In the genomic region with DNA sequence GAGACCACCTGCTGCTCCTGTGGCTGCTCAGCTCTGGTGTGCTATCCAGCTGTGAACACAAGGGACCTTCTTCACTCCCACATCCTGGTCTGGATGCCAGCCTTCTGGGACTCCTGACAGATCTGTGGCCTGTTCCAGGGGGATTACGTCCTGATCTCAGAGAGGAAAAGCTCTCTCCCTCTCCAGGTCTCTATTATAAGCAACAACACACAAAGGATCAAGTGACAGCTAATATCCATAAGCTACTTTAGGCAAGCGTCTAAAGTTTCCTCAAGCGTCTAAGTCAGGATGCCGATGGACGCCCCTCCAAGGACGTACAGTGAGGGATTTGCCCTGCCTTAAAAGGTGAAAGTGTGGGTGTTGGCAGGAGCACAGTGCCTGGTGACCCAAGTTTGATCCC, we compare ENCODE assay signal across 11 mouse cellular contexts. TPM values are rescaled to one million over a fixed set of nuclear protein-coding genes. Genes with fewer than 3 reads are reported as not detected.
DNase-seq lines count a peak whose midpoint lies in the region; ATAC-seq and TF ChIP-seq lines count a peak whose summit lies in the region.
"Had no signal": no experiment of that assay in that cellular context is flagged by ENCODE, and none has a peak within 500 bp of the region (broad histone marks: within the 10 kb centered on the region; RNA-seq: fewer than 3 reads in every experiment).

No protein-coding gene starts in this region.

- H3K27ac ChIP-seq in hindbrain, embryonic 10.5 days, result peak overlapping the region; percentile 66
- no peak overlapping the region for H3K27ac ChIP-seq in hindbrain, embryonic 11.5 days (ENCODE audit: low read depth, low read length)
- peak overlapping the region; percentile 3; the same call in 1 of the 2 replicates for H3K27ac ChIP-seq in lung, embryonic 16.5 days (ENCODE audit: low read length)
- H3K27ac ChIP-seq in embryonic facial prominence, embryonic 14.5 days (replicated peaks; ENCODE audit: low read depth, low read length), result peak overlapping the region; percentile 98

- peaks cover 61% of the 10 kb centered on the region for H3K4me1 ChIP-seq in hindbrain, embryonic 10.5 days (replicated peaks)
- no peaks in the 10 kb centered on the region for H3K4me1 ChIP-seq in hindbrain, embryonic 11.5 days (replicated peaks; ENCODE audit: control insufficient read depth, insufficient read depth, low read length)
- peaks cover 40% of the 10 kb centered on the region for H3K4me1 ChIP-seq in lung, embryonic 16.5 days (replicated peaks; ENCODE audit: control insufficient read depth, insufficient read depth, low read length)
- peaks cover 63% of the 10 kb centered on the region for H3K4me1 ChIP-seq in embryonic facial prominence, embryonic 14.5 days (ENCODE audit: control insufficient read depth, insufficient read depth, low read length)

- no peaks in the 10 kb centered on the region for H3K79me2 ChIP-seq in myocyte (ENCODE audit: control insufficient read depth, insufficient read depth)

- no peaks in the 10 kb centered on the region for H3K27me3 ChIP-seq in hindbrain, embryonic 10.5 days (ENCODE audit: insufficient read depth, poor library complexity, severe bottlenecking)
- H3K27me3 ChIP-seq in hindbrain, embryonic 11.5 days (ENCODE audit: control insufficient read depth, insufficient read depth, low read length), result no peaks in the 10 kb centered on the region
- H3K27me3 ChIP-seq in lung, embryonic 16.5 days (ENCODE audit: control insufficient read depth, insufficient read depth, low read depth, low read length), result no peaks in the 10 kb centered on the region
- no peaks in the 10 kb centered on the region for H3K27me3 ChIP-seq in embryonic facial prominence, embryonic 14.5 days (replicated peaks; ENCODE audit: control insufficient read depth, insufficient read depth, low read length)
- H3K27me3 ChIP-seq in myocyte (ENCODE audit: control insufficient read depth, insufficient read depth, insufficient read length), result no peaks in the 10 kb centered on the region

- no peak overlapping the region for H3ac ChIP-seq in myocyte (ENCODE audit: control insufficient read depth, insufficient read length)

- no peak for ATAC-seq in hindbrain, embryonic 11.5 days (ENCODE audit: low FRiP score)
- ATAC-seq in lung, embryonic 16.5 days (ENCODE audit: low read depth), result 0 out of 2 replicates have a peak, but pooled peaks have one; percentile 3
- ATAC-seq in embryonic facial prominence, embryonic 14.5 days (ENCODE audit: low read depth), result peak; percentile 31; the same call in 1 of the 2 replicates

- H3K4me3 ChIP-seq in hindbrain, embryonic 10.5 days, result no peak overlapping the region
- H3K4me3 ChIP-seq in hindbrain, embryonic 11.5 days (ENCODE audit: low read depth, low read length), result no peak overlapping the region
- H3K4me3 ChIP-seq in lung, embryonic 16.5 days (ENCODE audit: low read length), result no peak overlapping the region
- H3K4me3 ChIP-seq in embryonic facial prominence, embryonic 14.5 days (ENCODE audit: low read depth, low read length), result no peak overlapping the region
- no peak overlapping the region for H3K4me3 ChIP-seq in myocyte

- no peaks in the 10 kb centered on the region for H3K36me3 ChIP-seq in hindbrain, embryonic 10.5 days
- no peaks in the 10 kb centered on the region for H3K36me3 ChIP-seq in hindbrain, embryonic 11.5 days (ENCODE audit: control insufficient read depth, insufficient read depth, low read length)
- H3K36me3 ChIP-seq in lung, embryonic 16.5 days (ENCODE audit: control insufficient read depth, insufficient read depth, low read length), result no peaks in the 10 kb centered on the region
- H3K36me3 ChIP-seq in embryonic facial prominence, embryonic 14.5 days (ENCODE audit: control insufficient read depth, insufficient read depth, low read length), result no peaks in the 10 kb centered on the region
- no peaks in the 10 kb centered on the region for H3K36me3 ChIP-seq in myocyte (ENCODE audit: control insufficient read depth, insufficient read depth)

- TF ChIP-seq POLR2A in myocyte (IDR thresholded peaks at IDR 0.05; ENCODE audit: insufficient read length, low read depth), result no peak

- WGBS in hindbrain, embryonic 10.5 days, result 54% methylated on average over 6 of the region's 6 CpGs
- 57% methylated on average over 6 of the region's 6 CpGs for WGBS in hindbrain, embryonic 11.5 days
- 32% methylated on average over 6 of the region's 6 CpGs for WGBS in lung, embryonic 16.5 days
- 21% methylated on average over 6 of the region's 6 CpGs for WGBS in embryonic facial prominence, embryonic 14.5 days

- DNase-seq in hindbrain, embryonic 10.5 days (ENCODE audit: low spot score), result no peak
- DNase-seq in hindbrain, embryonic 11.5 days (ENCODE audit: low spot score), result no peak
- DNase-seq in lung, postnatal 4 days, result no peak
- peak; percentile 79 for DNase-seq in embryonic facial prominence, embryonic 14.5 days (ENCODE audit: low spot score)
- no peak for DNase-seq in embryo, embryonic 10 days (ENCODE audit: low spot score)
- DNase-seq in T-cell, adult 2 months (ENCODE audit: low spot score), result no peak
- DNase-seq: cerebellum, postnatal 10 days; heart, postnatal 14 days; retina, postnatal 1 day had no signal

- H3K4me2 ChIP-seq in hindbrain, embryonic 11.5 days (replicated peaks; ENCODE audit: low read depth, low read length), result no peak overlapping the region
- H3K4me2 ChIP-seq in lung, embryonic 16.5 days (ENCODE audit: low read depth, low read length), result no peak overlapping the region
- peak overlapping the region; percentile 50; the same call in 1 of the 2 replicates for H3K4me2 ChIP-seq in embryonic facial prominence, embryonic 14.5 days (ENCODE audit: low read depth, low read length)
- H3K4me2 ChIP-seq in myocyte (ENCODE audit: low read depth), result peak overlapping the region; percentile 83

- H3K9me3 ChIP-seq in hindbrain, embryonic 10.5 days, result no peaks in the 10 kb centered on the region
- no peaks in the 10 kb centered on the region for H3K9me3 ChIP-seq in hindbrain, embryonic 11.5 days (ENCODE audit: control insufficient read depth, low read length)
- no peaks in the 10 kb centered on the region for H3K9me3 ChIP-seq in lung, embryonic 16.5 days (ENCODE audit: control insufficient read depth, low read length)
- no peaks in the 10 kb centered on the region for H3K9me3 ChIP-seq in embryonic facial prominence, embryonic 14.5 days (ENCODE audit: control insufficient read depth, low read length)

- H3K9ac ChIP-seq in hindbrain, embryonic 11.5 days (ENCODE audit: low read depth, low read length), result no peak overlapping the region
- no peak overlapping the region for H3K9ac ChIP-seq in lung, embryonic 16.5 days (ENCODE audit: low read length)
- H3K9ac ChIP-seq in embryonic facial prominence, embryonic 14.5 days (ENCODE audit: low read depth, low read length), result 0 out of 2 replicates have a peak overlapping the region, but pooled peaks have one; percentile 9

TF ChIP-seq in myocyte, 11 proteins besides CTCF, POLR2A, EP300 and RAD21:
- TF ChIP-seq USF1 (IDR thresholded peaks at IDR 0.05; ENCODE audit: low read depth) (no peak), SRF (IDR thresholded peaks at IDR 0.05; ENCODE audit: control insufficient read depth, insufficient read length, low read depth) (peak; percentile 38), MYOD1 (IDR thresholded peaks at IDR 0.05; ENCODE audit: control insufficient read depth in 1 of 3, insufficient read length in 2 of 3, low read depth in 2 of 3) (peak in 2 of 3 experiments; percentile 26 to 71)

RNA-seq across cellular contexts. Expression of gene Faap20, which starts 32.6 kb away (rescaled TPM):
- polyA plus RNA-seq in hindbrain, embryonic 10.5 days (2016; fragmentation: Nextera tagmentation; extraction: Ambion mirVana), result 115 and 118 TPM in 2 replicates
- 99.0 and 99.3 TPM in 2 replicates for polyA plus RNA-seq in hindbrain, embryonic 11.5 days (2014; fragmentation: Nextera tagmentation; extraction: Ambion mirVana)
- polyA plus RNA-seq in lung, embryonic 16.5 days (2015; fragmentation: Nextera tagmentation; extraction: Ambion mirVana), result 78.6 and 79.6 TPM in 2 replicates
- 66.1 and 68.5 TPM in 2 replicates for polyA plus RNA-seq in embryonic facial prominence, embryonic 14.5 days (2014; fragmentation: Nextera tagmentation; extraction: Ambion mirVana)
- polyA plus RNA-seq in myocyte (2012; fragmentation: generic; extraction: Trizol), result 40.4 TPM

RNA-seq across cellular contexts. Expression of gene Ski, which starts 59.8 kb away (rescaled TPM):
- polyA plus RNA-seq in hindbrain, embryonic 10.5 days (2016; fragmentation: Nextera tagmentation; extraction: Ambion mirVana), result 9.3 and 10.1 TPM in 2 replicates
- polyA plus RNA-seq in hindbrain, embryonic 11.5 days (2014; fragmentation: Nextera tagmentation; extraction: Ambion mirVana), result 13.4 and 21.0 TPM in 2 replicates
- 15.8 and 16.7 TPM in 2 replicates for polyA plus RNA-seq in lung, embryonic 16.5 days (2015; fragmentation: Nextera tagmentation; extraction: Ambion mirVana)
- 34.1 and 34.9 TPM in 2 replicates for polyA plus RNA-seq in embryonic facial prominence, embryonic 14.5 days (2014; fragmentation: Nextera tagmentation; extraction: Ambion mirVana)
- polyA plus RNA-seq in myocyte (2012; fragmentation: generic; extraction: Trizol), result 54.5 TPM

Comparison
In these comparisons a context has a peak if more than half of its experiments do, and no peak if none do; other contexts are left out.
1. H3K4me2 ChIP-seq: peak in embryonic facial prominence, embryonic 14.5 days (single experiment) and myocyte (single experiment); none in hindbrain, embryonic 11.5 days (single experiment) and lung, embryonic 16.5 days (single experiment).